Mouse (Mus musculus) hindbrain, embryonic 11.5 days (tissue): ENCODE measurements around the gene Kif12. TPM values are rescaled to one million over a fixed set of nuclear protein-coding genes. Genes with fewer than 3 reads are reported as not detected.

Experiments
- ATAC-seq: fragments of 200-750 bp; cut with Nextera tagmentation; 2 replicates; pipeline ENCODE4 v1.8.0; 2017; ENCODE audit warnings: mild to moderate bottlenecking, moderate TSS enrichment, moderate library complexity; ENCODE audit not compliant: low FRiP score
- DNase-seq: peaks from one replicate; pipeline ENCODE4 v3.0.0-alpha.2; 2015; ENCODE audit warnings: low spot score
- H3K27ac ChIP-seq: fragments of 300-500 bp; sonication (generic); 2 replicates; pipeline ENCODE4 v1.5.1; 2014; ENCODE audit warnings: mild to moderate bottlenecking, low read depth, low read length
- H3K27me3 ChIP-seq: fragments of 300-500 bp; sonication (generic); 2 replicates; pipeline ENCODE4 v1.6.1; 2014; ENCODE audit warnings: mild to moderate bottlenecking, low read length, moderate library complexity, mixed read lengths; ENCODE audit not compliant: control insufficient read depth, insufficient read depth
- H3K36me3 ChIP-seq: fragments of 300-500 bp; sonication (generic); 2 replicates; pipeline ENCODE4 v1.6.1; 2014; ENCODE audit warnings: mild to moderate bottlenecking, low read length, moderate library complexity, mixed read lengths; ENCODE audit not compliant: control insufficient read depth, insufficient read depth
- H3K4me1 ChIP-seq: fragments of 300-500 bp; sonication (generic); replicated peaks from 2 replicates; pipeline ENCODE4 v1.6.1; 2014; ENCODE audit warnings: low read length, mixed read lengths; ENCODE audit not compliant: control insufficient read depth, insufficient read depth
- H3K4me2 ChIP-seq: fragments of 300-500 bp; sonication (generic); replicated peaks from 2 replicates; pipeline ENCODE4 v1.6.1; 2014; ENCODE audit warnings: mild to moderate bottlenecking, low read depth, low read length
- H3K4me3 ChIP-seq: fragments of 300-500 bp; sonication (generic); 2 replicates; pipeline ENCODE4 v1.5.1; 2014; ENCODE audit warnings: low read depth, low read length
- H3K9ac ChIP-seq: fragments of 300-500 bp; sonication (generic); 2 replicates; pipeline ENCODE4 v1.6.1; 2014; ENCODE audit warnings: low read depth, low read length
- H3K9me3 ChIP-seq: fragments of 300-500 bp; sonication (generic); 2 replicates; pipeline ENCODE4 v1.6.1; 2016; ENCODE audit warnings: low read length; ENCODE audit not compliant: control insufficient read depth
- WGBS: fragments of 180-500 bp; shearing (Covaris S2); extraction: QIAGEN DNeasy Blood & Tissue Kit; methylation state at CpG from one replicate; pipeline ENCODE4 v1.1.7; 2014; 5-methylcytosine and 5-hydroxymethylcytosine counted together
- polyA plus RNA-seq: library from polyadenylated mRNA; unstranded; fragments of >200 nt; fragmentation: Nextera tagmentation; extraction: Ambion mirVana; gene quantifications from 2 replicates; pipeline ENCODE4 v1.2.1, GENCODE M21; 2014

The Kif12 gene
- polyA plus RNA-seq, 1 experiment from 2014 or later, result not detected

DNA sequence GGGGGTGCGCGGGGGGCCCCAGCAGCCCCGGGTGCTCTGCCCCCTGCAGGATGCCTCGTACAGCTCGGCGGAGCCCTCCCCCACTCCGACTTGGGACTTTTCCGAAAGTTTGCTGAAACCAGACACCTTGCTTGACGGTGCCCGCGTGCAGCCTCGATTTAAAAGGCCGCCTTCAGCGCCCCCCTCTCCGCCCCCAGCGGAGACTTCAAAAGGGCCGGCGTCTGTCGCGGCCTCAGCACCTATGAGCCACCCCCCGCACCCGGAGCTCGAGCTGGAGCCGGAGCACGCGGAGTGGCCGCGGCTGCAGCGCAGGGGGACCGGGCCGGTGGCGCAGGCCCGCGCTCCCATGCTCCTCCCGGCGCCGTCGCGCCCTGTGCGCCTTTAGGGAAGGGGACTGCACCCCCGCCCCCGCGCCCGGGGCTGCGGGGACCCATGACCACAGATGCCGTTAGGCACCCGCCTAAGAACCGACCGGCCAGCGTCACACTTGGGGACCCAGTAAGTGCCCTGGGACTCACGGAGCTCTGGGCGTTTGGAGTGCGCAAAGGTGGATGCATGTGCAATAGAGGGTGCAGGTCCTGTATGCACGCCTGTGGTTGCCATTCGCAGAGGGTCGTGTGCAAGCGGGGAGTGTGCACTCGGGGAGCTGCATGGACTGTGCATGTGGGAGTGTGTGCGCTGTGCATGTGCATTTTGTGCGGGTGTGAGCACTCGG, 42.1 kb upstream of the Kif12 start, which contains the start of gene Col27a1:
Col27a1 (plus strand) TSS at position 98 of the 715 bp plus-strand sequence.
- Histone ChIP-seq H3K4me1 (peaks cover 14% of the 10 kb centered on the region; the same call in 1 of the 2 replicates), H3K36me3 (no peaks in the 10 kb centered on the region), H3K27ac (no peak within 1 kb of the TSS), H3K9ac (0 out of 2 replicates have a peak within 1 kb of the TSS, but pooled peaks have one; percentile 24), H3K9me3 (no peaks in the 10 kb centered on the region), H3K4me2 (peak within 1 kb of the TSS; percentile 100), H3K4me3 (peak within 1 kb of the TSS; percentile 80), H3K27me3 (peaks cover 27% of the 10 kb centered on the region)
- WGBS, result under 1% methylated on average over 60 of the region's 61 CpGs
- peak; percentile 61 for DNase-seq
- peak; percentile 39; the same call in 1 of the 2 replicates for ATAC-seq

DNA sequence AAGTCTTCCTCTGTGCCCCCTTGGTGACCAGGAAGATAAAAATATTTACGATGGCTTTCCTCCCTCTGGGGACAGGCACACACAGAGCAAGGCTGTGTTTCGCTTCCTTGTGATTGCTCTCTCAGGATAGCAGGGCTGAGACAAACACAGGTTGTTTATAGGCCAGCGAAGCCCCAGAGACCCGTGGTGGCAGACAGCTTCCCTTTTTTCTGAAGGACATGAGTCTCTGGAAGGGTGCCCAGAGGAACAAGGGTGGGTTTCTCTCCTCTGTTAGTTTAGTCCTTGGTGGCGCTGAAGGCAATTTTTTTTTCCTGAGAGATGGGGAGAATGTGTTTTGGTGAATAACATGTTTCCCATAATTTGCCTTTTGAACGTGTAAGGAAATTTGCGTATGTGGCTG, 33.7 kb upstream of the Kif12 start:
- ATAC-seq (no peak), DNase-seq (no peak)
- Histone ChIP-seq H3K27me3 (no peaks in the 10 kb centered on the region), H3K4me3 (no peak overlapping the region), H3K36me3 (no peaks in the 10 kb centered on the region), H3K9me3 (no peaks in the 10 kb centered on the region), H3K4me1 (no peaks in the 10 kb centered on the region), H3K27ac (no peak overlapping the region), H3K9ac (no peak overlapping the region), H3K4me2 (no peak overlapping the region)
- 80% methylated on average over 7 of the region's 7 CpGs for WGBS

DNA sequence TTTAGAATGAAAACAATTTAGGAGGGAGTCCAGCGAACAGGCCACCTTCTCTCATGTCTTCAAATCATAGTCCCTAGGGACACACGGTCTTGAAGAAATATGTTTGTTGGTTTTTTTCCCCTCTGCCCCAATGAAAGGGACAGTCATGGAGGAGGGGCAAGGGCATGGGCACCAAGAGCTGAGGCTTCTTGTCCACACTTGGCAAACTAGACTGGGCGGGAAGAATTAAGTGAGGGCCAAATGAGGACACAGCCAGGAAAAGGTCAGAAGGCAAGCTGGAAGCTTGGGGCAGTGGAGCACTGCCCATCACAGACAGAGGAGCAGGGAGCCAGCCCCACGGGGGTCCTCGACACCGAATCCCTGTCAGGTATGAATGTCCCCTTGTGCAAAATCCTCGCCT, 31.9 kb upstream of the Kif12 start:
- 93% methylated on average over 7 of the region's 7 CpGs for WGBS
- H3K27me3 ChIP-seq, result no peaks in the 10 kb centered on the region
- H3K9me3 ChIP-seq, result no peaks in the 10 kb centered on the region
- no peaks in the 10 kb centered on the region for H3K4me1 ChIP-seq
- H3K4me2 ChIP-seq, result no peak overlapping the region
- H3K27ac ChIP-seq, result no peak overlapping the region
- H3K4me3 ChIP-seq, result no peak overlapping the region
- H3K36me3 ChIP-seq, result no peaks in the 10 kb centered on the region
- no peak for DNase-seq
- no peak overlapping the region for H3K9ac ChIP-seq
- no peak for ATAC-seq

DNA sequence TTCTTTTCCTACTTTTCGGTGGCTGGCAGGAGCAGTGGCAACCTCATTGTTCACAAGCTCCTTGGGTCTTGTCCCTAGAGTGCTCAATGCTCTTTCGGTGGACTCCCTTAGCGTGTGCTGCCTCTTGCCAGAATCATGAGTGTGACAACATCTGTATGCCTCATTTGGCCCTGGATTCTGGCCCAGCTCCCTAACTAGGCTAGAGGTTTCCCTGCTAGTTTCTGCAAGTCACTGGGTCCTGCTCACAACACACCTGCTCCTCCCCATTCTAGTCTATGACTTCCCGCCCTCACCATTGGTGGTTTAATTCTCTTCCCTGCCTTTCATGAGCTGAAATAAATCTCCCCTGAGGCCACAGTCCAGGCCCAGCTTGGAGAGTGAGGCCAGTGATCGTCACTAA, 27.4 kb upstream of the Kif12 start:
- 85% methylated on average over 5 of the region's 5 CpGs for WGBS
- Histone ChIP-seq H3K9ac (no peak overlapping the region), H3K4me1 (no peaks in the 10 kb centered on the region), H3K36me3 (no peaks in the 10 kb centered on the region), H3K4me3 (no peak overlapping the region), H3K9me3 (no peaks in the 10 kb centered on the region), H3K27me3 (no peaks in the 10 kb centered on the region), H3K27ac (no peak overlapping the region), H3K4me2 (no peak overlapping the region)
- no peak for DNase-seq
- ATAC-seq, result no peak

DNA sequence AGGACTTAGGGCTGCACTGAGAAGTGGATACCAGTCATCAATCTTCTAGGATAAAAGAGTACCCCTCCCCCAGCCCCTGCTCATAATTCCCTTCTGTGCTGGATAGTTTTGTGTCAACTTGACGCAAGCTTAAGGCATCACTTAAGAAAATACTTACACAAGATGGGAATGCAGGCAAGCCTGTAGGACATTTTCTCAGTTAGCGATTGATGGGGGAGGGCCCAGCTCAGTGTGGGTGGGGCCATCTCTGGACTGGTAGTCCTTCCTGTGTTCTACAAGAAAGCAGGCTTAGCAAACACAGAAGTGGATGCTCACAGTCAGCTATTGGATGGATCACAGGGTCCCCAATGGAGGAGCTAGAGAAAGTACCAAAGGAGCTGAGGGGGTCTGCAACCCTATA, 22.4 kb upstream of the Kif12 start:
- no peaks in the 10 kb centered on the region for H3K27me3 ChIP-seq
- ATAC-seq, result no peak
- no peak overlapping the region for H3K4me3 ChIP-seq

DNA sequence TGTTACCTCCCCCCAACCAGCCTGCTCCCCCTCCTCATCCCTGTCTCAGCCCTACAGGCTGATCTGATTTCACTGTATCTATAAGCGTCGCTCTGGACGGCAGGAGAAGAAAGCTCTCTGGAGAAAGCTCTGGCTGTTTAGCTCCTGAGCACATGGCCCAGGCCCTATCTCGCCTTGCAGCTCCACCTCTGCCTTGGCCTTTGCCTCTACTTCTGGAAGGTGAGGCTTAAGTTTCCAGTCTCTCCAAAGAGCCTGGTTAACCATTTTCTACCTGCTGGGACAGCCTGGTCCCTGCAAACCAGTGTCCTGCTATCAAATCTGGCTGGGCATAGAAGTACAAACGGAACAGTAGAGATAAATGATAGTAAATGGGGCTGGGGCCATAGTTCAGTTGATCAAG, 19.7 kb upstream of the Kif12 start:
- DNase-seq, result no peak
- no peak overlapping the region for H3K9ac ChIP-seq
- H3K4me3 ChIP-seq, result no peak overlapping the region
- WGBS, result 69% methylated on average over 5 of the region's 5 CpGs
- no peak for ATAC-seq
- H3K9me3 ChIP-seq, result no peaks in the 10 kb centered on the region
- H3K36me3 ChIP-seq, result no peaks in the 10 kb centered on the region
- no peak overlapping the region for H3K27ac ChIP-seq
- no peaks in the 10 kb centered on the region; the same call in 1 of the 2 replicates for H3K4me1 ChIP-seq
- H3K27me3 ChIP-seq, result no peaks in the 10 kb centered on the region
- H3K4me2 ChIP-seq, result no peak overlapping the region

More for the DNA sequence above, 22.4 kb upstream of the Kif12 start:
- WGBS, result 88% methylated on average over 2 of the region's 2 CpGs
- Histone ChIP-seq H3K36me3 (no peaks in the 10 kb centered on the region), H3K9me3 (no peaks in the 10 kb centered on the region), H3K9ac (no peak overlapping the region), H3K4me1 (no peaks in the 10 kb centered on the region), H3K27ac (no peak overlapping the region), H3K4me2 (no peak overlapping the region)
- no peak for DNase-seq

DNA sequence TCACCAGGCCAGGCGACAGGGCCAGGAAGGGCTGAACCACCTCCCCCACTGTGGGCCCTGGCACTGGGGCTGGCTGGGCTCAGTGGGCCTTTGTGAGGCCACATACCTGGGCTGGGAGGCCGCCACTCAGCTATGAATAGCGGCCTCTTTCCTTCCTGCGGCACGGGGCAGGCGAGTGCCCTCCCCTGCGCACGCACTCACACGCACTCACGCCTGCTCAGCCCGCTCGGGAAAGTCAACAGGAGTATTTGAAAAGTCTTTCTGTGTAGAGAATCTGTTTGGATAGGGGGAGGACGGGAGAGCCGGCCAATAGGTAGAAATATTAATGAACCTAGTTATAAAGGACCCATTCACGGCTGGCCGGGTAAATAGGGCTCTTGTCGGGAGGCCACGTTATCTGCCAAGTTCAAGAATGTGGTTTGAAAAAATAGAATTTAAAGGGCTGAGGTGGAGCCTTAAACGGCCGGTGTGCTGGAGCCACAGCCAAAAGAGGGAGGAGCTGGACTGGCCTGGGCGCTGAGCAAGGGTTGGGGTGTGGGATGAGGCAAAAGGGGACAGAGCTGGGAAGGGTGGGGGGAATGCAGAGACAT, 14.4 kb upstream of the Kif12 start:
- ATAC-seq (peak; percentile 43; the same call in 1 of the 2 replicates), DNase-seq (peak; percentile 15)
- Histone ChIP-seq H3K4me3 (no peak overlapping the region), H3K4me1 (no peaks in the 10 kb centered on the region; the same call in 1 of the 2 replicates), H3K9ac (no peak overlapping the region), H3K36me3 (no peaks in the 10 kb centered on the region), H3K4me2 (no peak overlapping the region), H3K27ac (no peak overlapping the region), H3K9me3 (no peaks in the 10 kb centered on the region), H3K27me3 (no peaks in the 10 kb centered on the region)
- 60% methylated on average over 21 of the region's 21 CpGs for WGBS

DNA sequence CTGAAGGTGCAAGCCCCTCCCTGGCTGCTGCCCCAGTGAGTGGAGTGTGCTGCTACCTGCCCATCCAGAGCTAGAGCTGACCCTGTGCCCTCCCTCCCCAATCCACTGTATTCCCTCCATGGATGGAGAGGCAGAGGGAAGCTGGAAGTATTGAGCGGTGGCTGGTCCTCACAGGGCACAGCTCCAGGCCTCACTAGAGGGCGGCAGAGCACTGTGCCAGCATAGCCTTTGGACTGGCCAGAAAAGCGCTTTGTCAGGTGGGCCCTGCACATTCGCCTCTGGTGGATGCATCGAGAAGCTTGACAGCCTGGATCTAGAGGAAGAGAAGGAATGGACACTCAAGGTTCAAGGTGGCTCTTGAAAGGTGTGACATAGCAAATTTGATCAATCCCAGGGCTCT, 9.6 kb upstream of the Kif12 start:
- no peak overlapping the region for H3K9ac ChIP-seq
- DNase-seq (peak; percentile 76), ATAC-seq (peak; percentile 71)
- no peak overlapping the region for H3K4me3 ChIP-seq
- 20% methylated on average over 5 of the region's 5 CpGs for WGBS
- no peaks in the 10 kb centered on the region for H3K36me3 ChIP-seq
- no peak overlapping the region for H3K27ac ChIP-seq
- no peak overlapping the region for H3K4me2 ChIP-seq
- no peaks in the 10 kb centered on the region; the same call in 1 of the 2 replicates for H3K4me1 ChIP-seq
- H3K9me3 ChIP-seq, result no peaks in the 10 kb centered on the region
- no peaks in the 10 kb centered on the region for H3K27me3 ChIP-seq

DNA sequence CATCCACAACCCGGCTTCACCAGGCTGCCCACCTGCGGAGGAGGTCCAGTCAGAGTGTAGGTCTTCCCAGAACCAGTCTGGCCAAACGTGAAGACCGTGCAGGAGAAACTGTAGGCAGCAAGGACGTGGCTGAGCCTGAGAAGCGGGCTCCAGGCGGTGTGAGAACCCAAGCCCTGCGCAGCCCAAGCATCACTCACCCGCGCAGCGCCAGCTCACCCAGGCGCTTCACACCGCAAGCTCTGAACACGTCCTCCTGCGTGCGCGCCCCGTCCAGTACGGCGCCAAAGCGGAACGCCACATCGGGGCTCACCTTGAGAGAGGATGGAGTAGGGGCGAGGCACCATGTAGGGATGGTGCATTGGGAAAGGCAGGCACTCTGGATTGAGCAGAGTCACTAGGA, 809 bp downstream of the Kif12 start:
- DNase-seq (no peak), ATAC-seq (no peak)
- H3K9ac ChIP-seq, result no peak overlapping the region
- H3K4me2 ChIP-seq, result no peak overlapping the region
- no peaks in the 10 kb centered on the region for H3K27me3 ChIP-seq
- 42% methylated on average over 24 of the region's 24 CpGs for WGBS
- no peak overlapping the region for H3K27ac ChIP-seq
- no peak overlapping the region for H3K4me3 ChIP-seq
- H3K4me1 ChIP-seq, result no peaks in the 10 kb centered on the region
- H3K36me3 ChIP-seq, result no peaks in the 10 kb centered on the region
- H3K9me3 ChIP-seq, result no peaks in the 10 kb centered on the region
